Mouse (Mus musculus): Measurements from ENCODE around the gene Pinlyp.

GRCm38 (mm10) chr7:24525686-24526420, 20.1 kb downstream of the Pinlyp start:
- no peak for TF ChIP-seq CTCF (IDR thresholded peaks at IDR 0.05; ENCODE audit: control insufficient read depth, insufficient read depth, insufficient replicate concordance, low read depth, low read length)
- TF ChIP-seq POLR2A (IDR thresholded peaks at IDR 0.05; ENCODE audit: control insufficient read depth, low read depth, low read length) = no peak
